Mouse (Mus musculus): Measurements from ENCODE around the gene Pmf1. TPM values are rescaled to one million over a fixed set of nuclear protein-coding genes. Genes with fewer than 3 reads are reported as not detected.
"Not testable (repeated sequence)": the region's sequence is repeated elsewhere in the genome, so short reads cannot be mapped to it uniquely, and the experiment has no call there.

Pmf1 gene
- total RNA-seq, 2 experiments from 2014 or later = 15.7 to 16.0 TPM

DNA sequence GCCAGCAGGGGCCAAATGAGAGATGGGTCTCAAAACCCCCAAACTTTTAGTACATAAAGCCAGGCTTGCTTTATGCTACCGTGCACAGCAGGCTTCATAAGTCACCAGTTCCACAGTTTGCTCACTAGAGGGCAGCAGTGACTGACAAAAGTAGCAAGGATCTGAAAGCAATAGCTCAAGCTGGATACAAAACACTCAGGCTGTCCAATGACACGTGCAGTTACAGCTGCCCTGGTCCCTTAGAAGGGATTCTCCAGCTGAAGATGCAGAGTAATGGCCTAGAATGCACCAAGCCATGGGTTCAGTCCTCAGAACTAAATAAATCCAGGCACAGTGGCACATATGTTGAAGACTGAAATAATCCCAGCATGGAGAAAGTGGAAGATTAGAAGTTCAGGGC, 3.0 kb downstream of the Pmf1 start:
- intact Hi-C loops (cut with DNase I) = loop anchor here (5.0 kb wide), 1 partner anchor 60 kb away; no protein-coding TSS in a partner anchor
- peak; percentile 65 for DNase-seq

DNA sequence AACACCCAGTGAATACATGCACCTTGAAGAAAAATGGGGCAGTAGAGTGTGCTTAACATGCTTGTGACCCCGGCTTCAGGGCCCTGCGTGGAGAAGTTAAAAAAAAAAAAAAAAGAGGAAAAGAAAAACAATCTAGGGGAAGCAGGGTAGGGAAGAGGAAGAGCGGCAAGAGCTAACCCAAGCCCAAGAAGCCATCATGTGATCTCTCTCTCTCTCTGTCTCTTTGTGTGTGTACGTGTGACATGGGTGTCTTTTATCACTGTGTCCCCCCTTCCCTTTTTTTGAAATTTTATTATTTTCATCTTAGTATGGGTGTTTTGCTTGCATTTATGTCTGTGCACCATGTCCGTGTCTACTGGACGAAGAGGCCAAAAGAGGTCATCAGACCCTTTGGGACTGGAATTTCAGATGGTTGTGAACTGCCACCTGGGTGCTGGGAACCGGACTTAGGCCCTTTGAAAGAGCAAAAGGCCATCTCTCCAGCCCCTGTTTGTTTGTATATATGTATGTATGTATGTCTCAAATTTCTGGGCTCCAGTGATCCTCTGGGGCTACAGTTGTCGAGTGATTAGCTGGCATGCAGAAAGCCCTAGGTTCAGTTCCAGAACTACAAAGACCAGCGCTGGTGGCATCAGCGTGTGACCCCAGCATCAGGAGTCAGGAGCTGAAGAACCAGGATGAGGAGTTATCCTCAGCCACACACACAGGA, 6.5 kb downstream of the Pmf1 start:
- no peak for DNase-seq
- intact Hi-C loops (cut with DNase I) = no loop called here

DNA sequence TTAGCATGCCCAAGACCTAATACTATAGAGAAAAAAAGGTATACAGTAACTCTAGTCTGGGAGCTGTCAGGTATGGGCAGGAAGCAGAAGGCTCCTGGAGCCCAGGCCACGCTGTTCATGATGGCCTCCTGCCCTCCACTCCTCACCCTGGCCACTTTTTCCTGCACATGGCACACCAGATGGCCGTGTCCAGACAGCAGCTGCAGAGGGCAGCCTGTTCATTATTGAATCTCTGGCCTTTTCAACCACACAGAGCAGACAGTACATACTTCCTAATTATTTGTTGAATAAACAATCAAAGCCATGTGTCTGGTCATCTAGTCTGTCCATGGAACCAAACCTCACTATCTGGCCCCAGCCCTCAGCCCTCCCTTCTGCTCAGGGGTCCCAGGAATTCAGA, 11.5 kb downstream of the Pmf1 start:
- peak; percentile 52 for DNase-seq
- intact Hi-C loops (cut with DNase I) = no loop called here

DNA sequence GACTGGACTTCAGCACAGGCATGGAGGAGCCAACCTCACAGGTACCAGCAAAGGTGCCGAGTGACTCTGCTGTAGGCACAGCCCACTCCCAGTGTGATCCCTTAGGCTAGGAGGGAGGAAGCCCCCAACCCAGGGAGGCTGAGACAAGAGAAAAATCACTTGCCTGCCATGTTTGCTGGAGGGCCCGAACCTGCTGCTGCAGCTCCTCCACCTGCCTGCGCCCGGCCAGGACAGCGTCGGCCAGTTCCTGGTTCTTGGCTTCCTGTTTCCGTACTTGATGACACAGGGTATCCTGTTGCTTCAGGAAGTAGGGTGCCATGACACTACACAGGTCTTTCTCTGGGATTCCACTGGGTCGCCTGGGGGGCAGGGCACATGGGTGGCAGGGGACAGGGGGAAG, 14.4 kb downstream of the Pmf1 start:
- no peak for DNase-seq
- intact Hi-C loops (cut with DNase I) = no loop called here

DNA sequence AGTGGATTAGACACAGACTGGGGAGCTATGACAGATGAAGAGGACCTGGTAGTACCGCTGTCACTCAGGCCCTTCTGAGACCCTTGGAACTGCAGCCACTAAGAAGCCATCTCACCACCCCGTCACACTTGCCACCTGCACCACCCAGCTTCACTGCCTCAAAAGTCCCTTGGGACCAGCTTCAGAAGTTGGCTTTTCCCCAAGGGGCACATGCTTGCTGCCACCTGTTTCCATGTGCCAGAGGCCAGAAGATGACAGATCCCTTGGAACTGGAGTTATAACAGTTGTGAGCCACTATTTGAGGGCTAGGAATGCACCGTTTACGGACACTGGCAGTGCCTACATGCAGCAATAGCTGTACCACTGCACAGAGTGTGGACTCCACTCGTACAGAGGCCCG, 14.8 kb downstream of the Pmf1 start:
- intact Hi-C loops (cut with DNase I) = no loop called here
- DNase-seq = no peak

DNA sequence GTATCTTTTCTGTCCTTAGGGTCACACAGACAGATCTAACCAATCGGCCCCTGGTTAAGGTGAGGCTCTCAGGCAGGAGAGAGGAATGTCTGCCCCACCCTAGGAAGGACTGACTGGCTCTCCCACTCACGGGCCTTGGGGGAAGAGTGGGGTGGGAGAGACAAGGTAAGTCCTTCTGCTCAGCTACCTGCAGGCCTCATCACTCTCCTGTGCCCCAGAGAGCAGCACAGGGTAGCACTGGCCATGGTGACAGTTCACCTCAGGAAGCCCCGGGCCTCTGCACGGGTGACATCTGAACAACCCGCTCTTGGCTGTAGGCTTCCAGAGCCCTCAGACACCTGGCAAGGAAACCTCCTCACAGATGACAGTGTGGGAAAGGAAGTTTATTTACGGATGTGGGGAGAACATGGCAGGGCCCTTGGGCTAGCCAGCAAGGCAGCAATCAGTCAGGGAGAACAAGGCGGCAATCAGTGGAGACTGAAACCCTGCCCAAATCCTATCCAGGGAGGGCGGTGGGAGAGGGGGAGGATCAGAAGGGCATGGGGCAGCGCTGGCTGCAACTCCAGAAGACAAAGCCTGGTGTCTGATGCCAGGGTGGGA, 16.3 kb downstream of the Pmf1 start:
- DNase-seq = no peak
- intact Hi-C loops (cut with DNase I) = no loop called here

DNA sequence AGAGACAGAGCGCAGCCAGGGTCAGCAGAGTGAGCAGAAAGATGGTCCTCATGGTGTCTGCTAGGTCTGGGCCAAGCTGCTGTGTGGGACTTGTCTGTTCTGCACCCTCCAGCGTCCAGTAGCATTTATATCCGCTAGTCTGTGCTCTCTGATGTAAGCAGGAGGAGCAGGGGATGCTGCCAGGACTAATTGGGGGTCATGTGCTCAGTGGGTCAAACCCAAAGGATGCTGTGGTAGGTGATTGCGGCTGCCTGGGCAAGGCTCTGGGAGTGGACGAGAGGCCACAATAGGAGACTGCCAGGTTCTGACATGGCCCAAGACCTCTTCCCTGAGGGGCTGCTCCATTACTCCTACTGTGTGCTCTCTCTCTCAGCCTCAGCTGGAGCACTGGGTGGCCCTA, 25.8 kb downstream of the Pmf1 start, which contains the start of gene Bglap:
Gene Bglap, minus strand, starts transcription at position 101 of the 400 bp plus-strand sequence.
- intact Hi-C loops (cut with DNase I) = no loop called here
- no peak for DNase-seq

DNA sequence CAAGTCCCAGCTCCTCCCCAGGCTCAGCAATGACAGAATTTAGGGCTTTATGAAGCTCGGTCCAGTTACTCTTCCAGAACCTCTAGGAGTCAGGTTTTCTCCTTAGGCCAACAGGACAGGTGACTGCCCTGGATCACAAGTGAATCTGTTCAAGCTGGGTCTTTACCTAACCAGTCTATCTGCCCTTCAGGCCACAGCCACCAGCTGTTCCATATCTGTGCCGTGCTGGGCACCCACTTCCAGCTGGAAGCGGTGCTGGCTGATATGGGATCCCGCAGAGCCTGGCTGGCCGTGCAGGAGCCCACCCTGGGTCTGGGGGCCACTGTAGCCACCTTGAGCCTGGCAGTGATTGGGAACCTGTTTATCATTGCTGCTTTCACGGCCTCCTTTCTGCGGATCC, 27.7 kb downstream of the Pmf1 start:
- intact Hi-C loops (cut with DNase I); DNase-seq: not testable (repeated sequence)

DNA sequence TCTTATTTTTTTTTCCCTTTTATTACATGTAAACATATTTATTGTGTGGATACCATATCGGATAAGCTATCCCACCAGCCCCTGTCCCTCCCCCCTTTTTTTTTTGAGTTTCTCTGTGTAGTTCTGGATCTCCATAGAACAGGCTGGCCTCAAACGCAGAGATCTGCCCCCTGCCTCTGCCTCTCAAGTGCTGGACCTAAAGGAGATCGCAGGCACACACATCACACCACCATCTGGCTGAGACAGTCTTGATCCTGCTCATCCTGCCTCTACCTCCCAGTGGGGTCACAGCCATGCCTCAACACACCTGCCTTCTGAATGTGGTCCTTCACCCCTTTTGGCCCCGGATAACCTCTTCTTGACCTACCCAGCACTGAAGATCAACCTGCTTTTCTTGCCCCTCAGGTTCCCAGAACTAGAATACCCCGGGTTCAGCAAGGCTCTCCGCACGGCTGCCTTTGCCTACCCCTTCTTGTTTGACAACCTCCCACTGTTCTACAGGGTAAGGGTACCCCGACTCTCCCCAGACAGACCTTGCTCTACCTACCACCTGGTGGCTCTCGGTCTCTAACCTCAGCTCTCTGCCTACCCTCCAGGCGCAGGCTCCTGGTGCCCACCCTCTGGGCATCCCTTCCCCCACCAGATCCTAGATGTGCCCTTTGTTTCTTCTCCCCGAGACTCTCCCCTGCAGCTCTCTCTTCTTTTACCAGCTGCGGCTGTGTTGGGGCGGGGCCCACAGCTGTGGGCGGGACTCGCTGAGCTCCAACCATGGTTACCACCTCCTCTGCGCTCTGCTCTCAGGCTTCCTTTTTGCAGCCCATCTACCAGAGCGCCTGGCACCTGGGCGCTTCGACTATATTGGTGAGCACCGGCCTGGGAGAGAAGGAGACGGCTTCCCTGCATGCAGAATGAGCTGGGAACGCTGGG, 28.5 kb downstream of the Pmf1 start:
- intact Hi-C loops (cut with DNase I); DNase-seq: not testable (repeated sequence)

DNA sequence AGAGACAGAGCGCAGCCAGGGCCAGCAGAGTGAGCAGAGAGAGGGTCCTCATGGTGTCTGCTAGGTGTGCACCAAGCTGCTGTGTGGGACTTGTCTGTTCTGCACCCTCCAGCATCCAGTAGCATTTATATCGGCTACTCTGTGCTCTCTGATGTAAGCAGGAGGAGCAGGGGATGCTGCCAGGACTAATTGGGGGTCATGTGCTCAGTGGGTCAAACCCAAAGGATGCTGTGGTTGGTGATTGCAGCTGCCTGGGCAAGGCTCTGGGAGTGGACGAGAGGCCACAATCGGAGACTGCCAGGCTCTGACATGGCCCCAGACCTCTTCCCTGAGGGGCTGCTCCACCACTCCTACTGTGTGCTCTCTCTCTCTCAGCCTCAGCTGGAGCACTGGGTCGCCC, 31.5 kb downstream of the Pmf1 start, which contains the start of gene Bglap2:
Gene Bglap2, minus strand, starts transcription at position 101 of the 400 bp plus-strand sequence.
- intact Hi-C loops (cut with DNase I); DNase-seq: not testable (repeated sequence)

DNA sequence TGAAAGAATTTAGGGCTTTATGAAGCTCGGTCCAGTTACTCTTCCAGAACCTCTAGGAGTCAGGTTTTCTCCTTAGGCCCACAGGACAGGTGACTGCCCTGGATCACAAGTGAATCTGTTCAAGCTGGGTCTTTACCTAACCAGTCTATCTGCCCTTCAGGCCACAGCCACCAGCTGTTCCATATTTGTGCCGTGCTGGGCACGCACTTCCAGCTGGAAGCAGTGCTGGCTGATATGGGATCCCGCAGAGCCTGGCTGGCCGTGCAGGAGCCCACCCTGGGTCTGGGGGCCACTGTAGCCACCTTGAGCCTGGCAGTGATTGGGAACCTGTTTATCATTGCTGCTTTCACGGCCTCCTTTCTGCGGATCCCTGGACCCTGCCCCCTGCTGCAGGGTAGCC, 33.5 kb downstream of the Pmf1 start:
- DNase-seq; intact Hi-C loops (cut with DNase I): not testable (repeated sequence)

DNA sequence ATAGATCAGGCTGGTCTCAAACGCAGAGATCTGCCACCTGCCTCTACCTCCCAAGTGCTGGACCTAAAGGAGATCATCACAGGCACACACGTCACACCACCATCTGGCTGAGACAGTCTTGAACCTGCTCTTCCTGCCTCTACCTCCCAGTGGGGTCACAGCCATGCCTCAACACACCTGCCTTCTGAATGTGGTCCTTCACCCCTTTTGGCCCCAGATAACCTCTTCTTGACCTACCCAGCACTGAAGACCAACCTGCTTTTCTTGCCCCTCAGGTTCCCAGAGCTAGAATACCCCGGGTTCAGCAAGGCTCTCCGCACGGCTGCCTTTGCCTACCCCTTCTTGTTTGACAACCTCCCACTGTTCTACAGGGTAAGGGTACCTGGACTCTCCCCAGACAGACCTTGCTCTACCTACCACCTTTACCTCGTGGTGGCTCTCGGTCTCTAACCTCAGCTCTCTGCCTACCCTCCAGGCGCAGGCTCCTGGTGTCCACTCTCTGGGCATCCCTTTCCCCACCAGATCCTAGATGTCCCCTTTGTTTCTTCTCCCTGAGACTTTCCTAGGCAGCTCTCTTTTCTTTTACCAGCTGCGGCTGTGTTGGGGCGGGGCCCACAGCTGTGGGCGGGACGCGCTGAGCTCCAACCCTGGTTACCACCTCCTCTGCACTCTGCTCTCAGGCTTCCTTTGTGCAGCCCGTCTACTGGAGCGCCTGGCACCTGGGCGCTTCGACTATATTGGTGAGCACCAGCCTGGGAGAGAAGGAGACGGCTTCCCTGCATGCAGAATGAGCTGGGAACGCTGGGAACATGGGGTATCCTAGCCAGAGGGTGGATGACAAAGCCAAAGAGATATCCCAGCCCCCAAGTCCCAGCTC, 34.1 kb downstream of the Pmf1 start:
- intact Hi-C loops (cut with DNase I); DNase-seq: not testable (repeated sequence)

DNA sequence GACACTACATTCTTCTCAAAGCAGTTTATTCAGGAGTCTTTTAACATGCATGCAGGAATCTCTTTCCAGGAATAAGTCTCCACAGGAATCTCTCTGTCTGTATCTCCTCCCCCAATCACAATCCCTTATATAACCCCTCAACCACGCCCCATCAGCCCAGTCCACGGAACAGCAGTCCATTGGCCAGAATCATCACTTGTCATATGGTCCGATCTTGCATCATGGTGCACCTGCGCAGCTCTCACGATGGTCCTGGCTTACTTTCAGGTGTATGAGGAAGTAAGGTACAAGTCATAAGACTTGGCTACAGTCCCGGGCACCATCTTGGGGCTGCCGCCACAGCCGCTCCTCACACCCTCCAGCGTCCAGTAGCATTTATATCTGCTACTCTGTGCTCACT, 37.5 kb downstream of the Pmf1 start, which contains the start of gene Bglap3:
Gene Bglap3, minus strand, starts transcription at position 101 of the 400 bp plus-strand sequence.
- intact Hi-C loops (cut with DNase I); DNase-seq: not testable (repeated sequence)

DNA sequence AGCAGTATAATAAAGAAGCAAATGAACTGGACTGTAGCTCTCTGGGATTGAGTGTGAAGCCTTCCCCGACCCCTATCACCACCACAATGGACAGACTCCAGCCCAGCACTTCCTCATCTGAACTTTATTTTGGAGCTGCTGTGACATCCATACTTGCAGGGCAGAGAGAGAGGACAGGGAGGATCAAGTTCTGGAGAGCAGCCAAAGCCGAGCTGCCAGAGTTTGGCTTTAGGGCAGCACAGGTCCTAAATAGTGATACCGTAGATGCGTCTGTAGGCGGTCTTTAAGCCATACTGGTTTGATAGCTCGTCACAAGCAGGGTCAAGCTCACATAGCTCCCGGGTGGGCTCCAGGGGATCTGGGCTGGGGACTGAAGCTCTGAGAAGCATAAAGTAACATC, 41.6 kb downstream of the Pmf1 start:
- DNase-seq; intact Hi-C loops (cut with DNase I): not testable (repeated sequence)

DNA sequence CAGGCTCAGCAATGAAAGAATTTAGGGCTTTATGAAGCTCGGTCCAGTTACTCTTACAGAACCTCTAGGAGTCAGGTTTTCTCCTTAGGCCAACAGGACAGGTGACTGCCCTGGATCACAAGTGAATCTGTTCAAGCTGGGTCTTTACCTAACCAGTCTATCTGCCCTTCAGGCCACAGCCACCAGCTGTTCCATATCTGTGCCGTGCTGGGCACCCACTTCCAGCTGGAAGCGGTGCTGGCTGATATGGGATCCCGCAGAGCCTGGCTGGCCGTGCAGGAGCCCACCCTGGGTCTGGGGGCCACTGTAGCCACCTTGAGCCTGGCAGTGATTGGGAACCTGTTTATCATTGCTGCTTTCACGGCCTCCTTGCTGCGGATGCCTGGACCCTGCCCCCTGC, 42.6 kb downstream of the Pmf1 start:
- intact Hi-C loops (cut with DNase I); DNase-seq: not testable (repeated sequence)

DNA sequence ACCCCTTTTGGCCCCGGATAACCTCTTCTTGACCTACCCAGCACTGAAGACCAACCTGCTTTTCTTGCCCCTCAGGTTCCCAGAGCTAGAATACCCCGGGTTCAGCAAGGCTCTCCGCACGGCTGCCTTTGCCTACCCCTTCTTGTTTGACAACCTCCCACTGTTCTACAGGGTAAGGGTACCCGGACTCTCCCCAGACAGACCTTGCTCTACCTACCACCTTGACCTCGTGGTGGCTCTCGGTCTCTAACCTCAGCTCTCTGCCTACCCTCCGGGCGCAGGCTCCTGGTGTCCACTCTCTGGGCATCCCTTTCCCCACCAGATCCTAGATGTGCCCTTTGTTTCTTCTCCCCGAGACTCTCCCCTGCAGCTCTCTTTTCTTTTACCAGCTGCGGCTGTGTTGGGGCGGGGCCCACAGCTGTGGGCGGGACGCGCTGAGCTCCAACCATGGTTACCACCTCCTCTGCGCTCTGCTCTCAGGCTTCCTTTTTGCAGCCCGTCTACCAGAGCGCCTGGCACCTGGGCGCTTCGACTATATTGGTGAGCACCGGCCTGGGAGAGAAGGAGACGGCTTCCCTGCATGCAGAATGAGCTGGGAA, 43.2 kb downstream of the Pmf1 start:
- DNase-seq; intact Hi-C loops (cut with DNase I): not testable (repeated sequence)

DNA sequence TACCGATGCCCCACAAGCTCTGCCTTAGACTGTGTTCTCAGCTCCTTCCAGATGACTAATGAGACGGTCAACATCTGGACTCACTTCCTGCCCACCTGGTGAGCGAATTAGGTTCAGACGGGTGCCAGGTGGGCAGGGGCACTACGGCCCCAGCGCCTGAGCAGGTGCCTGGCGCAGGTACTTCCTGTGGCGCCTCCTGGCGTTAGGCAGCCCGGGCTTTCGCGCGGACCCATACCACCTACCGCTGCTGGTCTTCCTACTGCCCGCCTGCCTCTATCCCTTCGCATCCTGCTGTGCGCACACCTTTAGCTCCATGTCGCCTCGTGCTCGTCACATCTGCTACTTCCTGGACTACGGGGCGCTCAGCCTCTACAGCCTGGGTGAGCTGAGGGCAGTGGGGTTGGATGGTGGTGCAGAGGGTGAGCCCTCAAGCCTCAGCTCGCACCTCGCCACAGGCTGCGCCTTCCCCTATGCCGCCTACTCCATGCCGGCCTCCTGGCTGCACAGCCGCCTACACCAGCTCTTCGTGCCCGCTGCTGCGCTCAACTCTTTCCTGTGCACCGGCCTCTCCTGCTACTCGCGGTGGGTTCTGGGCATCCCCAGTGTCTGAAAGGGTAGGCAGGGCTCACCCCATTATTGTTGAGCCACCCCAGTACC, 44.3 kb downstream of the Pmf1 start:
- intact Hi-C loops (cut with DNase I) = no loop called here
- no peak for DNase-seq

DNA sequence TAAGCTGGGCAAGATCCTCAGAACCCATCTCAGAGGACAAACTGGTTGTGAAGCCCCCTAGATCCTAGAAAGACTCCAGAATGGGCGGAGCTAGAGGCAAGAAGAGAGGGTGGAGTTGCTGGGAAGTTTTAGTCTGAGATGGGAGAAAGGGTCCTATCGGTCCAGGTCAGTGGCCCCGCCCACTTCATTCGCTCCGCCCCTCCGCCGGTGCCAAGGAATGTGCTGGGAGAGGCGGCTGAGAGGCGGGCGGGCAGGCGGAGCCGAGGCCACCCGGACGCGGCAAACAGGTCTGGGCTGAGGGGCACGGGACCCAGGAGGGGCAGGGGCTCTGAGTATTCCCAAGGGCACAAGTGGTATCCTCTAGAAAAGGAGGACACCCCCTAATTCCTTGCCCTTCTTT, 45.8 kb downstream of the Pmf1 start, which contains the start of gene Paqr6:
Gene Paqr6, plus strand, starts transcription at position 248 of the 400 bp plus-strand sequence.
- DNase-seq = peak; percentile 68
- intact Hi-C loops (cut with DNase I) = no loop called here

DNA sequence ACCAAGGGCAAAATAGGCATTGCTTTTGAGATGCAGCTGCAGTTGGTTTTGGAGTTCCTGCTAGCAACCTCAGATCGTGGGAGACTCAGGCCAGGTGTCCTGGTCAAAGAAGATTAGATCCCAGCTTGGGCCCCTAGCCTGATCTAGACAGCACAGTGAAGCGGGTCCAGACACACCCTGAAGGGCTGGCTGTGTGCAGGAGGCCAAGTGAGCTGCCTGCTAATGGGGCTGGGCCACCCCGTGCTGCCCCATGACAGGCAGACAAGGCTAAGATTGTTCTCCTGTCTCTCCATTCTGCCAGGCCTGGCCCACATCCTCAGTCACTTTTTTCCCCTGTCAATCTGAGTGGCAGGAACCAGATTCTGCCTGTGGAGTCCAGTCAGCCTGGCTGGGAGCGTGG, 46.4 kb downstream of the Pmf1 start:
- peak; percentile 39 for DNase-seq
- intact Hi-C loops (cut with DNase I) = no loop called here

All from left cerebral cortex, postnatal 4 days (tissue).